Mouse (Mus musculus): ENCODE measurements at regions not wholly inside any gene's neighbourhood (a gene's known extent, or its start where the extent isn't known, plus 50 kb on each side); places are given as distances from the start of the nearest gene placed in this dataset.

GRCm38 (mm10) chr13:44077022-44077421, 292.4 kb downstream of the Cd83 start:
- DNase-seq (ENCODE audit: low spot score): no peak

- no peak for DNase-seq (ENCODE audit: low spot score)
Measured at GRCm38 (mm10) chr13:44085621-44086510, 301.3 kb downstream of the Cd83 start.

GRCm38 (mm10) chr13:44086801-44087200, 302.2 kb downstream of the Cd83 start:
- no peak for DNase-seq (ENCODE audit: low spot score)

- DNase-seq (ENCODE audit: low spot score): no peak
Measured at GRCm38 (mm10) chr13:44097141-44097540, 312.6 kb downstream of the Cd83 start.

GRCm38 (mm10) chr13:44099511-44099910, 314.9 kb downstream of the Cd83 start:
- DNase-seq (ENCODE audit: low spot score): no peak

GRCm38 (mm10) chr13:44100125-44101067, 315.8 kb downstream of the Cd83 start:
- DNase-seq (ENCODE audit: low spot score): no peak

- no peak for DNase-seq (ENCODE audit: low spot score)
Measured at GRCm38 (mm10) chr13:44101161-44101560, 316.6 kb downstream of the Cd83 start.

- DNase-seq (ENCODE audit: low spot score): no peak
Measured at GRCm38 (mm10) chr13:44101806-44102205, 317.2 kb downstream of the Cd83 start.

GRCm38 (mm10) chr13:44102257-44102656, 317.7 kb downstream of the Cd83 start:
- no peak for DNase-seq (ENCODE audit: low spot score)

GRCm38 (mm10) chr13:44103340-44103739, 318.8 kb downstream of the Cd83 start:
- no peak for DNase-seq (ENCODE audit: low spot score)

GRCm38 (mm10) chr13:44105161-44105560, 320.6 kb downstream of the Cd83 start:
- no peak for DNase-seq (ENCODE audit: low spot score)

GRCm38 (mm10) chr13:44108695-44109094, 324.1 kb downstream of the Cd83 start:
- no peak for DNase-seq (ENCODE audit: low spot score)

GRCm38 (mm10) chr13:44113043-44113442, 328.5 kb downstream of the Cd83 start:
- no peak for DNase-seq (ENCODE audit: low spot score)

- no peak for DNase-seq (ENCODE audit: low spot score)
Measured at GRCm38 (mm10) chr13:44114856-44115255, 330.3 kb downstream of the Cd83 start.

- no peak for DNase-seq (ENCODE audit: low spot score)
Measured at GRCm38 (mm10) chr13:44117841-44118240, 333.3 kb downstream of the Cd83 start.

- DNase-seq (ENCODE audit: low spot score): no peak
Measured at GRCm38 (mm10) chr13:44118846-44119245, 334.3 kb downstream of the Cd83 start.

GRCm38 (mm10) chr13:44121241-44121671, 336.7 kb downstream of the Cd83 start:
- no peak for DNase-seq (ENCODE audit: low spot score)

- no peak for DNase-seq (ENCODE audit: low spot score)
Measured at GRCm38 (mm10) chr13:44121932-44122331, 337.4 kb downstream of the Cd83 start.

GRCm38 (mm10) chr13:44126198-44126597, 341.6 kb downstream of the Cd83 start:
- no peak for DNase-seq (ENCODE audit: low spot score)

GRCm38 (mm10) chr13:44128506-44129274, 344.1 kb downstream of the Cd83 start:
- DNase-seq (ENCODE audit: low spot score): no peak

GRCm38 (mm10) chr13:44131916-44132315, 347.3 kb downstream of the Cd83 start:
- DNase-seq (ENCODE audit: low spot score): no peak

- no peak for DNase-seq (ENCODE audit: low spot score)
Measured at GRCm38 (mm10) chr13:44132510-44132909, 347.9 kb downstream of the Cd83 start.
